Mouse (Mus musculus) 416B (cell line): ENCODE measurements around the gene Strc.
A peak's percentile ranks its signal among the peaks of the same experiment; 100 is the strongest.

ENCODE experiments used
- DNase-seq: peaks from one replicate; pipeline ENCODE4 v3.0.0; 2011; ENCODE audit warnings: low read depth

Gene Strc

DNA sequence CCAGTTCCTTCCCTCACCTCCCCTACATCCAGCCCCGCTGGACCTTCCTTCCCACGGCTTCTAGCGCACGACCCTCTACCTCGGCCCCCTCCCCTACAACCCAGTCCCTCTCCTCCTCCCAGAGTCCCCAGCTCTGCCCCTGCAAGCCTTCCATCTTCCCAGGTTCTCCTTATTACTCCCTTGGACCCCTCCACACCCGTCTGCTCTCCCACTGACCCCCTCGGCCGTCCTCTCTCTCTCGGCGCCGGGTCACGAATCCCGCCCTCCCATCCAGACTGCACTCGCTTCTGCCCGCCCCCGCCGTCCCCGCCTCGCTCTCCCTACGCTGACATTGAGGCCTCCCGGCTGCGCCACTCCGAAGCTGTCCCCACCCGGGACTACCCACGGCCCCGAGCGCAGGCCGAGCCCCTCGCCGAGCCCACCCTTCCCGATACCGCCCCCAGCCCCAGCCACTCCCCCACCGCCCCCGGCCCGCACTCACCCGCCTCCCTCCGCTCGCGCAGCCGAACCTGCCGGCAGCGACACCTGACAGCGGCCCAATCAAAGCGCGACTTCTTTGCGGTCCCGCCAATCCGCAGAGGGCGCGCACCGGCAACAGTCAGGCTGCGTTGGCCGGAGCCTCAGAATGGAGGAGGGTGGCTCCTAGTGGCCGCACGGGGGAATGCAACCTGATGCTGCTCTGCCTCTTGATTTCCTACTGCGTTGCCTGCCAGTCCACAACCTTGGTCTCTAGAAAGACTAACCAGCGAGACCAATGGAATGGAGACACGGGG, 32.0 kb downstream of the Strc start, which contains the start of gene Ppip5k1:
Gene Ppip5k1 (minus strand): TSS at position 577 of the 773 bp plus-strand sequence.
- DNase-seq, result peak; percentile 95

DNA sequence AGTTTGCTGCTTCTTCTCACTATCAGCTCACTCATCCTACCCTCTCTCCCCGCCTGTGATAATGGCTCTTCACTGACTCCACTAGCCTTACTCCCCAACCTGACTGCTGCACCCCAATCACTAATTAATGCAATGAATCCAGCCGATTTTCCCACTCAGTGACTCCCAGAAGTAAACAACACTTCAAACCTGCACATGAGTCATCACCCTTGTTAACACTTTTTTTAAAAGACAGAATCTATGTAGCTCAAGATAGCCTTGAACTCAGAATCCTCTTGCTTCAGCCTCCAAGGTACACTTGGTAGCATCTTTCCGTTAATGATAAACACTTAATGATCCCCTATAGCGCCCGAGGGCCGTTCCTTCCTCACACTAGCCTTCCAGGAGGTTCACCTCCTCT, 32.6 kb downstream of the Strc start:
- DNase-seq, result peak; percentile 12

DNA sequence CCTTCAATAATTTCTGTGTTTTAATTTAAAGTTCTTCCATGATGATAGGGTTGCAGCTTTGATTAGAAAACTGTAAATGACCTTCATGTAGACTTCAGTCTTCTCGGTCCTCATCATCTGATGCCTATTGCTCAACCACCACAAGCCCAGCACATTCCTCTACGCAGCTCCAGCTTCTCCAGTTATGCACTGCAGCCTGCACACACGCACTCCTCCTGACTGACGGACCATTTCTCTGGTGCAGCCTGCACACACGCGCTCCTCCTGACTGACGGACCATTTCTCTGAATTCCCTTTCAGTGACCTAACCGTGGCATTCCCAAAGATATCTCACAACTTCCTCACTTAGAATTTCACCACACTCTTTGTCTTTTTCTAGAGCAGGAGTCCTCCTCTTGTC, 33.8 kb downstream of the Strc start:
- DNase-seq, result no peak

DNA sequence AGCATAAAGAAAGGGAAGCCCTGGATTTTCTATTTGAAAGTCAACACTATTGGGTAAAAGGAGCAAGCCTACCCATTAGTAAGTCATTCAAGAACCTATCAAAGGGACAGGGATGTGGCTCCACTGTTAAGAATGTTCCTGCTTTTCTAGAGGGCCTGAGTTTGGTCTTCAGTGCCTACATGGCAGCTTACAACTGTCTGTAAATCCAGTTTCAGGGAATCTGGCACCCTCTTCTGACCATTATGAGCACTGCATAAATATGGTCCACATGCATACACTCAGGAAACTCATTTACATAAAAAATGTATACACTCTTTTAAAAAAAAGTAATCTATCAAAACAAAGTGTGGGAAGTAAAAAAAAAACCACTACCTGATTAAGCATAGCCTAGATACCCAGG, 47.9 kb downstream of the Strc start:
- DNase-seq, result peak; percentile 43

DNA sequence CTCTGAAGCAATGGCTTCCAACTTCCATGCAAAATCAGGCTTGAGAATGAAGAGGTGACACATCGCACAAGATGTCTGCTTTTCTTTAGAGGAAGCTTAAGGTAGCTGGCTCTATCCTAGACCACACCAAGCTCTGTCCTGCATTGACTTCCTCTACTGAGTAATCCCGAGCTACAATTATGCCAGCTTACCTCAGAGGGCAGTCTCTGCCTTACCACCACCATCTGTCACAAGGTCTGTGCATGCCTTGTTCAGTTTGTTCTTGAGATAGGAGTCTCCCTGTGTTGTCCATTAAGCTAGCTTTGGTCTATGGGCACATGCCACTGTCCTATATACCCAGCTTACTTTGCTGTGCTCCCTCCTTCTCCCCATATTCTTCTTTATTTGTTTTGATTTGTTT, 57.5 kb downstream of the Strc start:
- DNase-seq, result peak; percentile 31

DNA sequence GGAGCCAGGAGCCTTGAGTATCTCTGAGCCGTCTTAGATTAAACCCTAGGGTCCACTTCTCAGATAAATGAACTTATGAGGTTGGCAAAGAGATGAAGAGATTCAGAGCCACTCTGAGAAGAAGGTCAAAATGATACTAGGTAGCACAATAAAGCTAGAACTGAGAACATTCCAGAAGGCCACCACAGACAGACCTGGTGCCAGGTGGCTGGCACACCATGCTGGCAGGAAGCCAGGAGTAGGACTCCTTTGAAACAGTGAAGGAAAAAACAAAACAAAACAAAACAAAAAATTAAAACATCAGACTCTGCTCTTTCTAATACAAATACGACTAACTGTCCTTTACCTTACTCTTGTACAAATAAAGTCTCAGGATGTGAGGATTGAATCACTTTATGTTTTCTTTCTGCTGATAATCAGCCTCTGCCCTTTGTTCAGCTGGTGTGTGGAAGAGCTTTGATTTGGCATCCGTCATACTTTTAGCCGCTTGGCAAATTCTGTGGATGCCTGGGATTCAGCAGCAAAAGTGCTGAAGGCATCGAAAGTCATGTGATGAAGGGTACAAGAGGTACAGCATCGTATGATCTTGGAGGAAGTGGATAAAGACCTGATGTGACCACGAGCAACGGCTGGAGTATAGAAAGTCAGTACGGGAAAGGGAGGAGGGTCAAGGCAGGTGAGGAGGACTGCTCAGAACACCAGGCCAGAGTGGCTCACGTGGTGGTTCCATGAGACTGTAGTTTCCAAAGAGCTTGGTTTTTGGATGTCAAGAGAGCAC, 63.1 kb downstream of the Strc start:
- DNase-seq, result no peak

DNA sequence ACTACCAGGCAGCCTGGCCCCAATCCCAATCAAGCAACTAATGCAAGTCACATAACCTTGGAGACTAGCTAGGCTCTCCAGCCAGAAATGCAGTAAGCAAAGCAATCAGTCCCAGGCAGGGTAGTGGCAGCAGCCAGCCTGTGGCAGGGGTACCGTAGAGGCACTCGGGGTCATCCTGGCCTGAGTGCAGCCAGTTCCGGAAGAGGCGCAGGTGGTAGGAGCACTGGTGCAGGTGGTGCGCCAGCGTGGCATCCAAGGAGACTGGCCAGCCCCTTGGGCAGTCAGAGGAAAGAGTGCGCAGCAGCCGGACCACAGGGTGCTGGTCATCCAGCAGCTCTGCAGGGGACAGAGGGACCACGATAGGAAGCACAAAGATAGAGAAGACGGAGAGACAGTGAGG, 63.9 kb downstream of the Strc start:
- no peak for DNase-seq

DNA sequence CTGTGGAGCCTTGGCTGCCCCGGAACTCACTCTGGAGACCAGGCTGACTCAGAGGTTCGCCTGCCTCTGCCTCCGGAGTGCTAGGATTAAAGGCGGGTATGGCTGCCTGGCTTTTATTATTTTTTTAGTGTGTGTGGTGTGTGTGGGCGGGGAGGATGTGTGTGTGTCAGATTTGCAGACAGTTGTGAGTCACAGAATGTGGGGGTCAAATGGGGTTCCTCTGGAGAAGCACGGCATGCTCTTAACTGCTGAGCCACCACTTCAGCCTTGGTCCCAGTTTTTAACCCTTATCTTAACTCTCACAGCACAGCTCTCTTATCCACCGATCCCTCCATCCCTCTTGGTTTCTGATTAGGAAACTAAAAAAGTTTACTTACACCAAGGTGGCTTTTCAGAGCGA, 70.7 kb downstream of the Strc start:
- DNase-seq, result peak; percentile 25
